Mouse (Mus musculus) cerebellum, adult 11-12 months (tissue): ENCODE results near the gene Msln.
A peak's percentile ranks its signal among the peaks of the same experiment; 100 is the strongest.
"Not testable (repeated sequence)": the region's sequence is repeated elsewhere in the genome, so short reads cannot be mapped to it uniquely, and the experiment has no call there.

Source experiments
- DNase-seq: peaks from one replicate; pipeline ENCODE4 v3.0.0; 2022

The Msln gene

GRCm38 (mm10) chr17:25769331-25769730 lies 15.2 kb upstream of the Msln start:
- no peak for DNase-seq

- no peak for DNase-seq
Observed at GRCm38 (mm10) chr17:25765886-25766285, 11.7 kb upstream of the Msln start.

GRCm38 (mm10) chr17:25762591-25762990 lies 8.4 kb upstream of the Msln start:
- DNase-seq: no peak

GRCm38 (mm10) chr17:25761561-25761970 lies 7.4 kb upstream of the Msln start:
- DNase-seq: no peak

- DNase-seq: no peak
Observed at GRCm38 (mm10) chr17:25760148-25760547, 6.0 kb upstream of the Msln start.

GRCm38 (mm10) chr17:25757691-25758090 lies 3.5 kb upstream of the Msln start:
- no peak for DNase-seq

GRCm38 (mm10) chr17:25756378-25757242 lies 2.4 kb upstream of the Msln start:
- DNase-seq: no peak

- DNase-seq: no peak
Observed at GRCm38 (mm10) chr17:25755627-25756377, 1.6 kb upstream of the Msln start.

- no peak for DNase-seq
Observed at GRCm38 (mm10) chr17:25755086-25755485, 908 bp upstream of the Msln start.

GRCm38 (mm10) chr17:25751446-25751845 lies 2.7 kb downstream of the Msln start:
- DNase-seq: no peak

GRCm38 (mm10) chr17:25749314-25749713 lies 4.9 kb downstream of the Msln start:
- DNase-seq: no peak

GRCm38 (mm10) chr17:25748238-25748637 lies 5.9 kb downstream of the Msln start:
- DNase-seq: no peak

- DNase-seq: no peak
Observed at GRCm38 (mm10) chr17:25744311-25744710, 9.9 kb downstream of the Msln start.

GRCm38 (mm10) chr17:25743831-25744230 lies 10.3 kb downstream of the Msln start:
- DNase-seq: no peak

- DNase-seq: not testable (repeated sequence)
Observed at GRCm38 (mm10) chr17:25741471-25741870, 12.7 kb downstream of the Msln start.

GRCm38 (mm10) chr17:25738861-25739260 lies 15.3 kb downstream of the Msln start:
- no peak for DNase-seq

- DNase-seq: no peak
Observed at GRCm38 (mm10) chr17:25735745-25736144, 18.4 kb downstream of the Msln start, which contains the start of gene Mslnl. Mslnl (plus strand) TSS chr17:25736042.

GRCm38 (mm10) chr17:25735246-25735645 lies 18.9 kb downstream of the Msln start:
- DNase-seq: no peak

- DNase-seq: peak; percentile 76
Observed at GRCm38 (mm10) chr17:25732082-25732481, 22.1 kb downstream of the Msln start.

- no peak for DNase-seq
Observed at GRCm38 (mm10) chr17:25728009-25728270, 26.2 kb downstream of the Msln start.

- peak; percentile 100 for DNase-seq
Observed at GRCm38 (mm10) chr17:25727265-25728008, 26.7 kb downstream of the Msln start, which contains the start of the genes Chtf18 and Rpusd1. Chtf18 (minus strand) TSS chr17:25727419. Rpusd1 (plus strand) TSS chr17:25727670.

- no peak for DNase-seq
Observed at GRCm38 (mm10) chr17:25725264-25725663, 28.9 kb downstream of the Msln start.

GRCm38 (mm10) chr17:25723919-25724318 lies 30.3 kb downstream of the Msln start:
- DNase-seq: no peak
